Mouse (Mus musculus) stomach, postnatal 0 days (tissue): ENCODE measurements around the gene Vsnl1. TPM values are rescaled to one million over a fixed set of nuclear protein-coding genes. Genes with fewer than 3 reads are reported as not detected.

Experiments
- ATAC-seq: fragments of 200-750 bp; cut with Nextera tagmentation; 2 replicates; pipeline ENCODE4 v1.8.0; 2017; ENCODE audit not compliant: low FRiP score, low TSS enrichment
- DNase-seq: peaks from one replicate; pipeline ENCODE4 v3.0.0-alpha.2; 2016; ENCODE audit warnings: low spot score
- H3K27ac ChIP-seq: fragments of 300-500 bp; sonication (generic); replicated peaks from 2 replicates; pipeline ENCODE4 v1.5.1; 2014; ENCODE audit warnings: mild to moderate bottlenecking, control low read depth
- H3K27me3 ChIP-seq: fragments of 300-500 bp; sonication (generic); 2 replicates; pipeline ENCODE4 v1.6.1; 2014; ENCODE audit warnings: low read length; ENCODE audit not compliant: control insufficient read depth, insufficient read depth
- H3K36me3 ChIP-seq: fragments of 300-500 bp; sonication (generic); 2 replicates; pipeline ENCODE4 v1.6.1; 2014; ENCODE audit warnings: low read length, mixed read lengths; ENCODE audit not compliant: control insufficient read depth, insufficient read depth
- H3K4me1 ChIP-seq: fragments of 300-500 bp; sonication (generic); replicated peaks from 2 replicates; pipeline ENCODE4 v1.6.1; 2014; ENCODE audit warnings: antibody characterized with exemption; ENCODE audit not compliant: control insufficient read depth, insufficient read depth
- H3K4me2 ChIP-seq: fragments of 300-500 bp; sonication (generic); replicated peaks from 2 replicates; pipeline ENCODE4 v1.6.1; 2014; ENCODE audit warnings: low read depth, mild to moderate bottlenecking, control low read depth, moderate library complexity
- H3K4me3 ChIP-seq: fragments of 300-500 bp; sonication (generic); 2 replicates; pipeline ENCODE4 v1.5.1; 2014; ENCODE audit warnings: low read depth, low read length, control low read depth
- H3K9ac ChIP-seq: fragments of 300-500 bp; sonication (generic); 2 replicates; pipeline ENCODE4 v1.6.1; 2014; ENCODE audit warnings: mild to moderate bottlenecking, low read length, control low read depth, mixed read lengths
- H3K9me3 ChIP-seq: fragments of 300-500 bp; sonication (generic); 2 replicates; pipeline ENCODE4 v1.6.1; 2016; ENCODE audit warnings: low read length; ENCODE audit not compliant: control insufficient read depth
- CTCF ChIP-seq: IDR thresholded peaks from 2 replicates; pipeline ENCODE4 v1.5.1; 2016; ENCODE audit warnings: antibody characterized with exemption, low read depth, mild to moderate bottlenecking, moderate library complexity
- EP300 ChIP-seq: optimal IDR thresholded peaks from 2 replicates; pipeline ENCODE3; 2016; ENCODE audit warnings: antibody characterized with exemption
- WGBS: fragments of 180-500 bp; shearing (Covaris S2); extraction: QIAGEN DNeasy Blood & Tissue Kit; methylation state at CpG from one replicate; pipeline ENCODE4 v1.1.7; 2014; 5-methylcytosine and 5-hydroxymethylcytosine counted together
- polyA plus RNA-seq: library from polyadenylated mRNA; unstranded; fragments of >200 nt; fragmentation: Nextera tagmentation; extraction: Ambion mirVana; gene quantifications from 2 replicates; pipeline ENCODE4 v1.2.1, GENCODE M21; 2015

Vsnl1 gene
- polyA plus RNA-seq, 1 experiment from 2014 or later, result 0.72 TPM

DNA sequence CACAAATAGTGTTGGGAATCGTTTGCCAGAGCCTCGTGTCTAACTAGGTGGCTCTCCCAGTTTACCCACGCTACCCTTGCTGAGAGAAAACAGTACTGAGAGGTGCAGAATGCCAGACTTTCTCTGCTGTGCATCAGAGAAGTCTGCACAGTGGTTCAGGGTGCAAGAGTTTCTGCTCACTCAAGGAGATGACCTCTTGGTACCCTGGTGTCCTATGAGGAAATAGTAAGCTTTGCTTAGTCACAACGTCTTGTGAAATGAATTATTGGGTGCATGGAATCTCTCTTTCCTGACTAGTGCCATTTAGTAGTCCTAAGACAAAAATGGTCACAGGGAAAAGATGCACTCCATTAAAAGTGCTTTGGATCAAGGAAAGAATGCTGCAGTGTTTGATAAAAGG, 111.9 kb downstream of the Vsnl1 start:
- ATAC-seq, result no peak
- DNase-seq, result no peak
- H3K4me3 ChIP-seq, result no peak overlapping the region
- no peaks in the 10 kb centered on the region for H3K27me3 ChIP-seq
- H3K4me1 ChIP-seq, result no peaks in the 10 kb centered on the region
- H3K27ac ChIP-seq, result no peak overlapping the region
- H3K36me3 ChIP-seq, result no peaks in the 10 kb centered on the region
- no peak overlapping the region for H3K9ac ChIP-seq
- 32% methylated on average over 4 of the region's 4 CpGs for WGBS
- no peak overlapping the region for H3K4me2 ChIP-seq
- TF ChIP-seq CTCF (no peak), EP300 (no peak)
- no peaks in the 10 kb centered on the region for H3K9me3 ChIP-seq

DNA sequence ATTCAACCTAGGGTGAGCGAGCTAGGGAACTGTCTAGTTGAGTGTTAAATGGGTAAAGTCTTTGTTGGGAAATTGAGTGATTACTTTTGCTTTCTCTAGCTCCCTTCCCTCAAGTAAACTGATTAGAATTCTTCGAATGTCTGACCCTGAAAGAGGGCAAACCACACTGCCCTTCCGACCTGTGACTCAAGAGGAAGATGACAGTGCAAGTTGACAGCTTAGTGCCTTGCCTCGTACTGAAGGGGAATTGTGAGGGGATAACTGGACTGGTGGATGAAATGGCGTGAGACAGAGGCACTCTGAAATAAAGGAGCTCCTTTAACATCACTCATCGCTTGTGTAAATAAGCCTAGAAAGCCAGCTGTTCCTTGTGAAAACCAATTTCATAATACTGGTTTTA, 118.7 kb downstream of the Vsnl1 start:
- H3K36me3 ChIP-seq, result peaks cover 9% of the 10 kb centered on the region; the same call in 1 of the 2 replicates
- no peak overlapping the region for H3K4me2 ChIP-seq
- no peak for DNase-seq
- no peak overlapping the region for H3K4me3 ChIP-seq
- no peaks in the 10 kb centered on the region for H3K9me3 ChIP-seq
- no peak for ATAC-seq
- H3K4me1 ChIP-seq, result no peaks in the 10 kb centered on the region
- no peaks in the 10 kb centered on the region for H3K27me3 ChIP-seq
- no peak overlapping the region for H3K9ac ChIP-seq
- H3K27ac ChIP-seq, result no peak overlapping the region
- TF ChIP-seq EP300, result no peak
- TF ChIP-seq CTCF, result no peak
- WGBS, result 36% methylated on average over 6 of the region's 6 CpGs

DNA sequence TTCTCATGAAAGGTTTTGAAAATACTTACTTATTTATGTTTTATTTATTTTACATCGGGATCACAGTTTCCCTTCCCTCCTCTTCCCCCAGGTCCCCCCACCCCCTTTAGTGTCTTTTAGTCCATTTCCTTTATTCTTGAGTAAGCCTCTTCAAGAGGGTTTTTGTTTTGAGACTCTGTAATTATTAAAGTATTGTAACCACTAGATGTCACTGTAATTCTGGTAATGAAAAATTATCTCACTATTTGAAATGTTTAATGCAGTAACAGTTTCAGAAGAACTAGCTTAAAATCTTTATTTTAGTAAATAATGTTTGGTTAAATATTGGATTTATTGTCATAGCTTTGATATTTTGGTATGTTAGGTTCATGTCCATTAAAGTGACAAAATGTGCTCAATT, 122.6 kb downstream of the Vsnl1 start:
- Histone ChIP-seq H3K4me3 (no peak overlapping the region), H3K9me3 (no peaks in the 10 kb centered on the region), H3K27ac (no peak overlapping the region), H3K9ac (no peak overlapping the region), H3K36me3 (peaks cover 14% of the 10 kb centered on the region; the same call in 1 of the 2 replicates), H3K27me3 (no peaks in the 10 kb centered on the region), H3K4me2 (no peak overlapping the region), H3K4me1 (no peaks in the 10 kb centered on the region)
- WGBS, result 33% methylated on average over 1 of the region's 1 CpGs
- ATAC-seq, result no peak
- DNase-seq, result no peak
- TF ChIP-seq CTCF (peak; percentile 53), EP300 (no peak)

GRCm38 (mm10) chr12:11311106-11311505, 125.3 kb downstream of the Vsnl1 start:
- ATAC-seq (no peak), DNase-seq (no peak)
- no peak overlapping the region for H3K4me3 ChIP-seq
- H3K4me2 ChIP-seq, result no peak overlapping the region
- peaks cover 16% of the 10 kb centered on the region for H3K36me3 ChIP-seq
- H3K27me3 ChIP-seq, result no peaks in the 10 kb centered on the region
- H3K4me1 ChIP-seq, result no peaks in the 10 kb centered on the region
- no peak overlapping the region for H3K27ac ChIP-seq
- TF ChIP-seq EP300, result no peak
- TF ChIP-seq CTCF, result no peak
- H3K9me3 ChIP-seq, result no peaks in the 10 kb centered on the region
- no peak overlapping the region for H3K9ac ChIP-seq
- WGBS, result 98% methylated on average over 2 of the region's 2 CpGs

GRCm38 (mm10) chr12:11306753-11307645, 129.4 kb downstream of the Vsnl1 start:
- Histone ChIP-seq H3K36me3 (peaks cover 18% of the 10 kb centered on the region), H3K9me3 (no peaks in the 10 kb centered on the region), H3K4me2 (no peak overlapping the region), H3K27me3 (no peaks in the 10 kb centered on the region), H3K4me3 (no peak overlapping the region), H3K9ac (no peak overlapping the region), H3K4me1 (no peaks in the 10 kb centered on the region), H3K27ac (no peak overlapping the region)
- 87% methylated on average over 8 of the region's 8 CpGs for WGBS
- DNase-seq (no peak), ATAC-seq (no peak)
- no peak for TF ChIP-seq EP300
- no peak for TF ChIP-seq CTCF

GRCm38 (mm10) chr12:11300858-11301257, 135.6 kb downstream of the Vsnl1 start:
- Histone ChIP-seq H3K27me3 (no peaks in the 10 kb centered on the region), H3K9ac (no peak overlapping the region), H3K4me3 (no peak overlapping the region), H3K9me3 (no peaks in the 10 kb centered on the region), H3K4me1 (no peaks in the 10 kb centered on the region), H3K4me2 (no peak overlapping the region), H3K36me3 (peaks cover 18% of the 10 kb centered on the region), H3K27ac (no peak overlapping the region)
- DNase-seq (no peak), ATAC-seq (no peak)
- 90% methylated on average over 1 of the region's 1 CpGs for WGBS
- TF ChIP-seq CTCF (no peak), EP300 (no peak)
